Mouse (Mus musculus) myocyte (in vitro differentiated cells): ENCODE measurements around the gene Prx.

ENCODE experiments used
- CEBPB ChIP-seq: IDR thresholded peaks from 2 replicates; pipeline ENCODE4 v1.6.1; 2011; ENCODE audit warnings: mild to moderate bottlenecking, moderate library complexity; ENCODE audit not compliant: poor library complexity, insufficient read depth, severe bottlenecking
- E2F4 ChIP-seq: IDR thresholded peaks from one replicate; pipeline ENCODE4 v1.6.1; 2011; ENCODE audit warnings: mild to moderate bottlenecking, control low read depth, moderate library complexity; ENCODE audit not compliant: insufficient read depth
- POLR2A ChIP-seq: IDR thresholded peaks from one replicate; pipeline ENCODE4 v1.6.1; 2011; ENCODE audit warnings: low read depth, mild to moderate bottlenecking, control low read depth, moderate library complexity; ENCODE audit not compliant: insufficient read length
- POLR2AphosphoS2 ChIP-seq: IDR thresholded peaks from one replicate; pipeline ENCODE4 v1.6.1; 2011; ENCODE audit warnings: low read depth, control low read depth; ENCODE audit not compliant: insufficient read length
- TCF12 ChIP-seq: IDR thresholded peaks from one replicate; pipeline ENCODE4 v1.6.1; 2011; ENCODE audit warnings: mild to moderate bottlenecking, control low read depth; ENCODE audit not compliant: poor library complexity, insufficient read depth, severe bottlenecking
- USF1 ChIP-seq: IDR thresholded peaks from one replicate; pipeline ENCODE4 v1.6.1; 2011; ENCODE audit warnings: low read depth, mild to moderate bottlenecking, control low read depth, moderate library complexity

- TF ChIP-seq TCF12: no peak
- TF ChIP-seq USF1: no peak
- TF ChIP-seq E2F4: no peak
- TF ChIP-seq CEBPB: no peak
- no peak for TF ChIP-seq POLR2AphosphoS2
- no peak for TF ChIP-seq POLR2A
Observed at GRCm38 (mm10) chr7:27493450-27493849, 5.7 kb upstream of the Prx start.
